Mouse (Mus musculus) embryonic facial prominence, embryonic 14.5 days (tissue): ENCODE measurements around the gene Kat2b. TPM values are rescaled to one million over a fixed set of nuclear protein-coding genes. Genes with fewer than 3 reads are reported as not detected.
"Not testable (repeated sequence)": the region's sequence is repeated elsewhere in the genome, so short reads cannot be mapped to it uniquely, and the experiment has no call there.

ENCODE experiments used
- ATAC-seq: fragments of 200-750 bp; cut with Nextera tagmentation; 2 replicates; pipeline ENCODE4 v1.8.0; 2017; ENCODE audit warnings: low read depth, moderate number of reproducible peaks, moderate TSS enrichment
- DNase-seq: peaks from one replicate; pipeline ENCODE4 v3.0.0-alpha.2; 2015; ENCODE audit warnings: low spot score
- H3K27ac ChIP-seq: fragments of 300-500 bp; sonication (generic); replicated peaks from 2 replicates; pipeline ENCODE4 v1.5.1; 2014; ENCODE audit warnings: low read depth, mild to moderate bottlenecking, low read length, moderate library complexity
- H3K27me3 ChIP-seq: fragments of 300-500 bp; sonication (generic); replicated peaks from 2 replicates; pipeline ENCODE4 v1.6.1; 2014; ENCODE audit warnings: low read length; ENCODE audit not compliant: control insufficient read depth, insufficient read depth
- H3K36me3 ChIP-seq: fragments of 300-500 bp; sonication (generic); 2 replicates; pipeline ENCODE4 v1.6.1; 2014; ENCODE audit warnings: low read length, mixed read lengths; ENCODE audit not compliant: control insufficient read depth, insufficient read depth
- H3K4me1 ChIP-seq: fragments of 300-500 bp; sonication (generic); 2 replicates; pipeline ENCODE4 v1.6.1; 2014; ENCODE audit warnings: antibody characterized with exemption, low read length; ENCODE audit not compliant: control insufficient read depth, insufficient read depth
- H3K4me2 ChIP-seq: fragments of 300-500 bp; sonication (generic); 2 replicates; pipeline ENCODE4 v1.6.1; 2014; ENCODE audit warnings: low read depth, mild to moderate bottlenecking, low read length, moderate library complexity, mixed read lengths
- H3K4me3 ChIP-seq: fragments of 300-500 bp; sonication (generic); 2 replicates; pipeline ENCODE4 v1.5.1; 2014; ENCODE audit warnings: low read depth, mild to moderate bottlenecking, low read length
- H3K9ac ChIP-seq: fragments of 300-500 bp; sonication (generic); 2 replicates; pipeline ENCODE4 v1.6.1; 2014; ENCODE audit warnings: low read depth, mild to moderate bottlenecking, low read length, moderate library complexity, mixed read lengths
- H3K9me3 ChIP-seq: fragments of 300-500 bp; sonication (generic); 2 replicates; pipeline ENCODE4 v1.6.1; 2016; ENCODE audit warnings: low read length; ENCODE audit not compliant: control insufficient read depth
- WGBS: fragments of 180-500 bp; shearing (Covaris S2); extraction: QIAGEN DNeasy Blood & Tissue Kit; methylation state at CpG from one replicate; pipeline ENCODE4 v1.1.7; 2014; 5-methylcytosine and 5-hydroxymethylcytosine counted together
- polyA plus RNA-seq: library from polyadenylated mRNA; unstranded; fragments of >200 nt; fragmentation: Nextera tagmentation; extraction: Ambion mirVana; gene quantifications from 2 replicates; pipeline ENCODE4 v1.2.1, GENCODE M21; 2014

The Kat2b gene
- 6.1 and 7.3 TPM in 2 replicates for polyA plus RNA-seq

DNA sequence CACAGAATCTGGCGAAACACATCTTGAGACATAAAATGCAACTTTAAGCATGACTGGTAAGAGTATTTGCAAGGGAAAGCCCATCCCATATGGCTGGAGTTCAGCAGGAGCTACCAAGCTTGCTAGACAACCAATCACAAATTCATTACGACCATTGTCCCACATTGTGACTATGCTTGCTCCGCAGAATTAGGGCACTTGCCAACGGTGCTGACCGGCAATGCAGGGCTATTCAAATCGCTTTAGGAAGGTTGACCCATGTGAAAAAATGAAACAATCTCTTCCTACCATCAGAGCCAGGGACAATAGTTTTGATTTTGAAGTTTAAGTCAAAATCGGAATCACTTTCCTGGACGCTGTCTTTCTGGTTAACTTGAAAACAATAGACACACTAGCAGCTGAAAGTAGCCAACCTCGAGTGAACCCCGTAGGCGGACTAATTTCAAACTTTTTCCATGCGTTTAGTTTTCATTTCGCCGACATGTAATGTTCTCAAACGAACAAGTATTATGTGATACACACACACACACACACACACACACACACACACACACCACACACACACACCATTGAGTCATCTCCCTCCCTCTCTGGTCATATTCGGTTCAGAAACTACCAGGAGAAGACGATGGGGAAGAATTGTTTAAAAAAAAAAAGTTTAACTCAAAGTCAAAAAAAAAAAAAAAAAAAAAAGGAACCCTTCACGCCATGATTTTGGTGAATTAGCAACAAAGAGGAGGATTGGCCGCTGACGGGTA lies at the start of gene Kat2b:
Kat2b (plus strand) TSS at position 701 of the 758 bp plus-strand sequence.
- 2% methylated on average over 20 of the region's 20 CpGs for WGBS
- Histone ChIP-seq H3K27ac (peak within 1 kb of the TSS; percentile 87), H3K4me2 (peak within 1 kb of the TSS; percentile 96), H3K36me3 (no peaks in the 10 kb centered on the region), H3K4me3 (peak within 1 kb of the TSS; percentile 81), H3K27me3 (no peaks in the 10 kb centered on the region), H3K9me3 (no peaks in the 10 kb centered on the region), H3K9ac (peak within 1 kb of the TSS; percentile 92), H3K4me1 (peaks cover 20% of the 10 kb centered on the region)
- DNase-seq, result peak; percentile 67
- peak; percentile 2; the same call in 1 of the 2 replicates for ATAC-seq

DNA sequence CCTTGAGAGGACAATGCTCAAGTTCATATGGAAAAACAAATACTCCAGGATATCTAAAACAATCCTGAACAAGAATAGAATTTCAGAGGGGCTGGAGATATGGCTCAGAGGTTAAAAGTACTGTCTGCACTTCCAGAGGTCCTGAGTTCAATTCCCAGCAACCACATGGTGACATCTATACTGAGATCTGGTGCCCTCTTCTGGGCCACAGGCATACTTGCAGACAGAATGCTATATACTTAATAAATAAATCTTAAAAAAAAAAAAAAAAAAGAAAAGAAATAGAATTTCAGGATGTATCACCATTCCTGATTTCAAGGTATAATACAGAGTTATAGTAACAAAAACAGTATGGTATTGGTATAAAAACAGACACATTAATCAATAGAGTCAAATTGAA lies 47.3 kb upstream of the Kat2b start:
- DNase-seq, result no peak
- no peaks in the 10 kb centered on the region for H3K4me1 ChIP-seq
- no peaks in the 10 kb centered on the region for H3K27me3 ChIP-seq
- H3K27ac ChIP-seq, result no peak overlapping the region
- no peaks in the 10 kb centered on the region for H3K36me3 ChIP-seq
- H3K9me3 ChIP-seq, result no peaks in the 10 kb centered on the region
- H3K4me3 ChIP-seq, result no peak overlapping the region
- ATAC-seq, result no peak
- no peak overlapping the region for H3K4me2 ChIP-seq
- H3K9ac ChIP-seq, result no peak overlapping the region

DNA sequence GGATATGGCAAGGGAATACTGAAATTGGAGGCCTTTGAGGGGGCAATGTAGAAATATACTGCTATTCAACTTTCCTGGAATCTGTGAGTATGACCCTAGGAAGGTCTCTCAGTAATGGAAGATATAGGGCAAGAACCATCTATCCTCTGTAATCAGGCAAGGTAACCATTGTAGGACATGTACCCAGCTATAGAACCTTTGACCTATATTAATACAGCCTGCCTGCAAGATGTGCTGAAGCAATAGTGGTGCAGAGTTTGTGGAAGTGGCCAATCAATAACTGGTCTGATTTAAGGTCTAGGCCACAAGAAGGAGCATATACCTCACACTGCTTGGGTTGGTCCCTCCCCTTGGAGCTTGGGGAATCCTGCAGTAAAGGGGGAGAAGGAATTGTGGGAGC lies 46.2 kb upstream of the Kat2b start:
- no peaks in the 10 kb centered on the region for H3K4me1 ChIP-seq
- no peak for ATAC-seq
- no peak for DNase-seq
- no peaks in the 10 kb centered on the region for H3K36me3 ChIP-seq
- no peak overlapping the region for H3K27ac ChIP-seq
- no peak overlapping the region for H3K4me2 ChIP-seq
- no peaks in the 10 kb centered on the region for H3K27me3 ChIP-seq
- no peak overlapping the region for H3K4me3 ChIP-seq
- no peaks in the 10 kb centered on the region for H3K9me3 ChIP-seq
- H3K9ac ChIP-seq, result no peak overlapping the region

DNA sequence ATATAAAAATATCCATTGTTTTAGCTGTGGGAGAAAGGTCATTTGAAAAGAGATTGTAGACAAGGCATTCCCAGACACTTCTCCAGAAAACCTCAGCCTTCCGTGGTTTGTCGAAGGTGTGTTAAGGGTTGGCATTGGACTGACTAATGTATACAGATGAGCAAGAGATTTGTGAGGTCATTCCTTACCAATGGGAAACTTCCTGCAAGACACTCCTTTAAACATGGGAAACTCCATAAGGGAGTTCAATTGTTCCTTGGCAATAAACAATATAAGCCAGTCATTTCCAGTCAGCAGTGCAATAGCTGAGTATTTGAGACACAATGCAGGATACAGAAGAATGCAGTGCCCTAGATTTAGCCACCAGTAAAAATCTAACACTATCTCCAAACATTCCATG lies 38.6 kb upstream of the Kat2b start:
- no peak overlapping the region for H3K4me2 ChIP-seq

DNA sequence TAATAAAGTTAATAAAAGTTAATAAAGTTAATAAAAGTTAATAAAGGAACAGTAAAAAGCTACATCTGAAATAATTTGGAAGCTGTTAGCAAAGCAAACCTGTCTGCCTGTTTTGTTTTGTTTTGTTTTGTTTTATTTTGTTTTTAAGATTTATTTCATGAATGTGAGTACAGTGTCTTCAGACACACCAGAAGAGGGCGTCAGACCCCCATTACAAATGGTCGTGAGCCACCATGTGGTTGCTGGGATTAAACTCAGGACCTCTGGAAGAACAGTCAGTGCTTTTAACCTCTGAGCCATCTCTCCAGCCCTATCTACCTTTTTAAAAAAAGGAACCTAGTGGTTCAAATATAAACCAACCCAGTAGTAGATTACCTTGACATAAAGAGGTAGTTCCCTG lies 35.5 kb upstream of the Kat2b start:
- no peak overlapping the region for H3K9ac ChIP-seq
- DNase-seq (no peak), ATAC-seq (no peak)
- H3K4me3 ChIP-seq, result no peak overlapping the region
- H3K27me3 ChIP-seq, result no peaks in the 10 kb centered on the region
- no peak overlapping the region for H3K27ac ChIP-seq
- 39% methylated on average over 2 of the region's 2 CpGs for WGBS
- no peak overlapping the region for H3K4me2 ChIP-seq
- no peaks in the 10 kb centered on the region for H3K36me3 ChIP-seq
- H3K4me1 ChIP-seq, result no peaks in the 10 kb centered on the region
- H3K9me3 ChIP-seq, result no peaks in the 10 kb centered on the region

More for the DNA sequence above, 38.6 kb upstream of the Kat2b start:
- H3K36me3 ChIP-seq, result no peaks in the 10 kb centered on the region
- no peak overlapping the region for H3K27ac ChIP-seq
- no peak overlapping the region for H3K4me3 ChIP-seq
- H3K9me3 ChIP-seq, result no peaks in the 10 kb centered on the region
- 88% methylated on average over 2 of the region's 2 CpGs for WGBS
- no peaks in the 10 kb centered on the region for H3K4me1 ChIP-seq
- H3K27me3 ChIP-seq, result no peaks in the 10 kb centered on the region
- no peak for DNase-seq
- no peak overlapping the region for H3K9ac ChIP-seq
- no peak for ATAC-seq

DNA sequence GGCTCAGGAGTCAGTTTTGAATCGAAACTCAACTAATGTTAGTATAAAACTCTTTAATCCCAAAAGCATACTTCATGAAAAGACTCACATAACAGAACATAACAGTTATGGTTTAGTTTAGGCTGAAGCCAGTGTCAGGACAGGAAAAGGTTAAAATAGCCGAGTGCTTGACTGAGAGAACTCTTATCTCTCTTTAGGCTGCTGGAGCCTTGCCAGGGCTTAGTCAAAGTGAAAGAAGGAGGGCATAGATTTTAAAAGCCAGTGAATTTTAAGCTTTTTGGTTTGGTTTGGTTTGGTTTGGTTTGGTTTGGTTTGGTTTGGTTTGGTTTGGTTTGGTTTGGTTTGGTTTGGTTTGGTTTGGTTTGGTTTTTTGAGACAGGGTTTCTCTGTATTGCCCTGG lies 34.2 kb upstream of the Kat2b start:
- ATAC-seq, result no peak
- no peak overlapping the region for H3K4me2 ChIP-seq
- no peaks in the 10 kb centered on the region for H3K36me3 ChIP-seq
- H3K4me3 ChIP-seq, result no peak overlapping the region
- DNase-seq, result no peak
- no peak overlapping the region for H3K9ac ChIP-seq
- H3K9me3 ChIP-seq, result no peaks in the 10 kb centered on the region
- H3K27me3 ChIP-seq, result no peaks in the 10 kb centered on the region
- no peak overlapping the region for H3K27ac ChIP-seq
- no peaks in the 10 kb centered on the region for H3K4me1 ChIP-seq
- WGBS, result 64% methylated on average over 2 of the region's 2 CpGs

DNA sequence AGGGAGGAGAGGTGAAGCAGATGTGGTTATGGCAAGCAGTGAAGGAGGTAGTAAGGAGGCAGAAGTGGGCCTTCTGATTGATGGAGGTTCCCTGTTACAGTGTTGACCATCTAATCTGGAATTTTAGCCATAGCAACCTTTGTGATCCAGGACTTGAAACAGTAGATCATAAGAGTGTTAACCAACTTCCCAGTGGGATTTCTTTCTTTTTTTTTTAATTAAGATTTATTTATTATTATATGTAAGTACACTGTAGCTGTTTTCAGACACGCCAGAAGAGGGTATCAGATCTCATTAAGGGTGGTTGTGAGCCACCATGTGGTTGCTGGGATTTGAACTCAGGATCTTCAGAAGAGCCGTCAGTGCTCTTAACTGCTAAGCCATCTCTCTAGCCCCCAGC lies 27.3 kb upstream of the Kat2b start, which contains the start of gene Pp2d1:
Pp2d1 (minus strand) TSS at position 101 of the 400 bp plus-strand sequence.
- H3K27ac ChIP-seq, DNase-seq, H3K27me3 ChIP-seq, ATAC-seq, H3K9me3 ChIP-seq, H3K4me1 ChIP-seq, H3K4me3 ChIP-seq, H3K36me3 ChIP-seq, H3K4me2 ChIP-seq, H3K9ac ChIP-seq: not testable (repeated sequence)
- WGBS, result 82% methylated on average over 2 of the region's 2 CpGs

DNA sequence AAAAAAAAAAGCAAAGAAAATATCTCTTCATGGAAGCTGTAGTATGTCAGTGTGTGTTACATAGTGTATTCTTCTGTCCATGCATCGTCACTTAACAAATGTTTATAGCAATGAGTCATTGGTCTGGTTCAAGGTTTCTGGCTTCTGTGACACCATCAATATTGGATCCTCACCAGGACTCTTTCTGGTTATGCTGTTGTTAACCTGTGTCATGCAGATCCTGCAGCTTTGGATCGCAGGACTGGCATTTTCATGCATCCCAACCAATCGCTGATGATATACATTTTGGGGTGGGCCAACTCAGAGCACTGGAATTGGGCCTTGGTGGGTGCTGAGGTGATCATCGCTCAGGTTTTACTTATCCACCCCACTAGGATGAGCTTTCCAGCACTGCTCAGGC lies 24.1 kb upstream of the Kat2b start:
- H3K4me1 ChIP-seq, result 0 out of 2 replicates have a peak, but pooled peaks cover 6% of the 10 kb centered on the region
- H3K27me3 ChIP-seq, result no peaks in the 10 kb centered on the region
- H3K4me3 ChIP-seq, result no peak overlapping the region
- DNase-seq, result no peak
- no peak for ATAC-seq
- no peak overlapping the region for H3K9ac ChIP-seq
- H3K9me3 ChIP-seq, result no peaks in the 10 kb centered on the region
- no peaks in the 10 kb centered on the region for H3K36me3 ChIP-seq
- H3K4me2 ChIP-seq, result no peak overlapping the region
- no peak overlapping the region for H3K27ac ChIP-seq
- WGBS, result 95% methylated on average over 4 of the region's 4 CpGs
